Mouse (Mus musculus) ES-E14 (cell line): ENCODE results near the gene Kxd1.

Experiments
- CHD2 ChIP-seq: IDR thresholded peaks from 2 replicates; pipeline ENCODE4 v1.6.1; 2014; ENCODE audit warnings: mild to moderate bottlenecking, low read depth, low read length, inconsistent platforms
- HCFC1 ChIP-seq: IDR thresholded peaks from 2 replicates; pipeline ENCODE4 v1.6.1; 2012; ENCODE audit warnings: low read length, inconsistent platforms, borderline replicate concordance; ENCODE audit not compliant: insufficient read depth
- MAFK ChIP-seq: IDR thresholded peaks from 2 replicates; pipeline ENCODE4 v1.6.1; 2014; ENCODE audit warnings: mild to moderate bottlenecking, low read depth, low read length, inconsistent platforms; ENCODE audit not compliant: insufficient read depth
- ZC3H11A ChIP-seq: IDR thresholded peaks from 2 replicates; pipeline ENCODE4 v1.6.1; 2012; ENCODE audit warnings: low read depth, mild to moderate bottlenecking, inconsistent platforms, low read length, borderline replicate concordance
- ZNF384 ChIP-seq: IDR thresholded peaks from 2 replicates; pipeline ENCODE4 v1.6.1; 2012; ENCODE audit warnings: low read depth, low read length, inconsistent platforms

DNA sequence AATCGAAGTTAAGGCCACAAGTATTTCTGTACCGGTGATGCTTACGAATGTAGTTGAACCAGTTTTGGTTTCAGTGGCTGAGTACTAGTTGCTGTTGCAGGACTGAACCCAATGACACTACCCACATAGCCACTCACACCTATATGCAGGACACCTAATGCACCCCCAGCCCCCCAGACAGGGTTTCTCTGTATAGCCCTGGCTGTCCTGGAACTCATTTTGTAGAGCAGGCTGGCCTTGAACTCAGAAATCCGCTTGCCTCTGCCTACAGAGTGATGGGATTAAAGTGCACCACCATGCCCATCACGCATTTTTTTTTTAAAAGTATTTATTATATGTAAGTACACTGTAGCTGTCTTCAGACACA, 20.7 kb downstream of the Kxd1 start:
- no peak for TF ChIP-seq MAFK
- no peak for TF ChIP-seq HCFC1
- TF ChIP-seq ZNF384 = no peak
- TF ChIP-seq CHD2 = no peak
- TF ChIP-seq ZC3H11A = no peak
